Comparison of ENCODE assay signal across 8 mouse cellular contexts in the genomic region with DNA sequence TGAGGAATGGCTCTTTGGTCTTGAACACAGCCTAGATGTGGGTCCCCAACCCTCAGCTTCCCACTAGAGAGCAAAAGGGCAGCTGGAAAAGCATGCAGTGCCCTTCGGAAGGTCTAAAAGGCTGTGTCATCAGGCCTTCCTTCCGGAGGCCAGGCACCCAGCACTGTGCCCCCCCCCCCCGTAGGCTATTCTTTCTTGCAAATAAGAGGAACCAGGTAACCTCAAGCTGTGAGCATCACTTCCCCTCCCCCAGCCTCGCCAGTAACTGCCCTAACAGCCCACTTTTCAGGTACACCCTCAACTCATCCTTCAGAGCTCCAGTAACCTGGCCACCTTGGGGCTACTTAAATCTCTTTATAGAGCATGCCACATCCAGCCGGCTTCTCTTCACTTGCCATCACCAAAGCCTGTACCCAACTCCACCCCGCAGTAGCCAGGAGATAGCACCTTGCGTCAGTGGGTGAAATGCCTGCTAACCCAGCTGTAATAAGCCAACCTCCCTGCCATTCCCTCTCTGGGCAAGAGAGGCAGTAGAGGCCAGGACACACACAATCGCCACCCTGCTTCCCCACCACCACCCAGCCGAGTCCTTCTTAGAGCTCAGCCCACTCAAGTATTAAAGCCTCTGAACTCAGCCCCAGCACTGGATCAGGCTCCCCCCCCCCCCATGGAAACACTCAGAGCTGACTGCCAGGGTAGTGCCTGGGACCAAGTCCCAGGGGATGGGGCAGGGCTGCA. TPM values are rescaled to one million over a fixed set of nuclear protein-coding genes. Genes with fewer than 3 reads are reported as not detected.
DNase-seq lines count a peak whose midpoint lies in the region; ATAC-seq lines count a peak whose summit lies in the region.

No protein-coding gene starts in this region.

- peaks cover 10 to 17% of the 10 kb centered on the region in 2 experiments for H3K4me1 ChIP-seq in heart, embryonic 14.5 days (ENCODE audit: control insufficient read depth in 2 of 2, insufficient read depth in 2 of 2, low read length in 2 of 2)
- peaks cover 10% of the 10 kb centered on the region; the same call in 1 of the 2 replicates for H3K4me1 ChIP-seq in limb, embryonic 12.5 days (replicated peaks)
- H3K4me1 ChIP-seq in midbrain, embryonic 15.5 days, result peaks cover 11% of the 10 kb centered on the region; the same call in 1 of the 2 replicates

- H3K27ac ChIP-seq in heart, embryonic 14.5 days (replicated peaks in 1 of 2; ENCODE audit: control insufficient read depth in 1 of 2, insufficient read depth in 1 of 2, low read depth in 2 of 2, low read length in 2 of 2), result no peak overlapping the region
- H3K27ac ChIP-seq in limb, embryonic 12.5 days, result no peak overlapping the region
- no peak overlapping the region for H3K27ac ChIP-seq in midbrain, embryonic 15.5 days

- H3K9ac ChIP-seq in heart, embryonic 14.5 days (ENCODE audit: low read length), result no peak overlapping the region
- H3K9ac ChIP-seq in limb, embryonic 12.5 days (replicated peaks), result 0 out of 2 replicates have a peak overlapping the region, but pooled peaks have one; percentile 2
- H3K9ac ChIP-seq in midbrain, embryonic 15.5 days, result no peak overlapping the region

- intact Hi-C loops in heart, postnatal 36 days (cut with DNase I), result no loop called here
- intact Hi-C loops in left cerebral cortex, postnatal 4 days (cut with DNase I), result no loop called here

- 38% methylated on average over 9 of the region's 9 CpGs for WGBS in heart, embryonic 14.5 days
- WGBS in limb, embryonic 12.5 days, result 45% methylated on average over 8 of the region's 9 CpGs
- 40% methylated on average over 9 of the region's 9 CpGs for WGBS in midbrain, embryonic 15.5 days

- peak; percentile 18 for DNase-seq in heart, adult 8-10 months (ENCODE audit: low spot score)
- no peak for DNase-seq in heart, postnatal 36 days
- DNase-seq in R1 (ENCODE audit: low read depth, low spot score), result peak; percentile 66
- DNase-seq in thymus, postnatal 25 days, result peak; percentile 72
- DNase-seq in left cerebral cortex, postnatal 4 days, result no peak

- peaks cover 5% of the 10 kb centered on the region; the same call in 1 of the 2 replicates for H3K27me3 ChIP-seq in heart, embryonic 14.5 days (ENCODE audit: control insufficient read depth, insufficient read depth, low read length)
- peaks cover 18% of the 10 kb centered on the region for H3K27me3 ChIP-seq in limb, embryonic 12.5 days
- no peaks in the 10 kb centered on the region for H3K27me3 ChIP-seq in midbrain, embryonic 15.5 days (replicated peaks)

- no peak for ATAC-seq in heart, embryonic 14.5 days (ENCODE audit: insufficient number of reproducible peaks, insufficient read depth, low FRiP score, low read depth)
- no peak for ATAC-seq in limb, embryonic 12.5 days (ENCODE audit: insufficient number of reproducible peaks, insufficient read depth, low FRiP score, low TSS enrichment, low read depth)
- peak; percentile 12 for ATAC-seq in midbrain, embryonic 15.5 days (replicated peaks)

- H3K4me3 ChIP-seq in heart, embryonic 14.5 days (ENCODE audit: control insufficient read depth in 1 of 2, insufficient read depth in 1 of 2, low read depth in 1 of 2, low read length in 2 of 2), result no peak overlapping the region
- no peak overlapping the region for H3K4me3 ChIP-seq in limb, embryonic 12.5 days (replicated peaks)
- 0 out of 2 replicates have a peak overlapping the region, but pooled peaks have one; percentile 78 for H3K4me3 ChIP-seq in midbrain, embryonic 15.5 days

- 0 out of 2 replicates have a peak overlapping the region, but pooled peaks have one; percentile 9 for H3K4me2 ChIP-seq in heart, embryonic 14.5 days (ENCODE audit: low read length)
- peak overlapping the region; percentile 93; the same call in 1 of the 2 replicates for H3K4me2 ChIP-seq in limb, embryonic 12.5 days
- H3K4me2 ChIP-seq in midbrain, embryonic 15.5 days, result peak overlapping the region; percentile 94

- no peaks in the 10 kb centered on the region for H3K9me3 ChIP-seq in heart, embryonic 14.5 days (ENCODE audit: control insufficient read depth, low read length)
- no peaks in the 10 kb centered on the region for H3K9me3 ChIP-seq in limb, embryonic 12.5 days
- H3K9me3 ChIP-seq in midbrain, embryonic 15.5 days, result no peaks in the 10 kb centered on the region

- H3K36me3 ChIP-seq in heart, embryonic 14.5 days (ENCODE audit: control insufficient read depth, insufficient read depth, low read length), result no peaks in the 10 kb centered on the region
- H3K36me3 ChIP-seq in limb, embryonic 12.5 days, result no peaks in the 10 kb centered on the region
- no peaks in the 10 kb centered on the region for H3K36me3 ChIP-seq in midbrain, embryonic 15.5 days (replicated peaks)

RNA-seq across cellular contexts. Expression of a gene that starts 1.6 kb away (rescaled TPM):
- total RNA-seq in heart, adult 8-10 months (2022), result 1 to 10 TPM in 2 of 4 experiments, under 1 TPM in 2; 0.81 to 1.7 (median 0.95) TPM
- total RNA-seq in heart, postnatal 36 days (2021), result 1 to 10 TPM; 1.1 to 1.3 TPM
- 8.0 and 9.1 TPM in 2 replicates for polyA plus RNA-seq in heart, embryonic 14.5 days (2014; fragmentation: Nextera tagmentation; extraction: Ambion mirVana)
- polyA plus RNA-seq in limb, embryonic 12.5 days (2016; fragmentation: Nextera tagmentation; extraction: Ambion mirVana), result 16.7 and 17.4 TPM in 2 replicates
- 46.9 and 48.4 TPM in 2 replicates for polyA plus RNA-seq in midbrain, embryonic 15.5 days (2015; fragmentation: Nextera tagmentation; extraction: Ambion mirVana)
- total RNA-seq in left cerebral cortex, postnatal 4 days (2021), result 10 to 100 TPM; 18.8 to 22.4 TPM

Comparison
In these comparisons a context has a peak if more than half of its experiments do, and no peak if none do; other contexts are left out.
1. DNase-seq: peak in heart, adult 8-10 months (single experiment), R1 (single experiment) and thymus, postnatal 25 days (single experiment); none in heart, postnatal 36 days (0 of 2) and left cerebral cortex, postnatal 4 days (single experiment).
2. H3K4me2 ChIP-seq: peak in every context shown above with its lines; median percentile 94 in midbrain, embryonic 15.5 days; 93 in limb, embryonic 12.5 days; 9 in heart, embryonic 14.5 days.
3. RNA of a gene that starts 1.6 kb away (total RNA-seq): 18.8 to 22.4 TPM in left cerebral cortex, postnatal 4 days; 1.1 to 1.3 TPM in heart, postnatal 36 days and 0.81 to 1.7 TPM in heart, adult 8-10 months; every median in the first group is over 4 times any median in the second.